Mouse (Mus musculus): ENCODE measurements around the gene Hnrnpdl.

Hnrnpdl gene

DNA sequence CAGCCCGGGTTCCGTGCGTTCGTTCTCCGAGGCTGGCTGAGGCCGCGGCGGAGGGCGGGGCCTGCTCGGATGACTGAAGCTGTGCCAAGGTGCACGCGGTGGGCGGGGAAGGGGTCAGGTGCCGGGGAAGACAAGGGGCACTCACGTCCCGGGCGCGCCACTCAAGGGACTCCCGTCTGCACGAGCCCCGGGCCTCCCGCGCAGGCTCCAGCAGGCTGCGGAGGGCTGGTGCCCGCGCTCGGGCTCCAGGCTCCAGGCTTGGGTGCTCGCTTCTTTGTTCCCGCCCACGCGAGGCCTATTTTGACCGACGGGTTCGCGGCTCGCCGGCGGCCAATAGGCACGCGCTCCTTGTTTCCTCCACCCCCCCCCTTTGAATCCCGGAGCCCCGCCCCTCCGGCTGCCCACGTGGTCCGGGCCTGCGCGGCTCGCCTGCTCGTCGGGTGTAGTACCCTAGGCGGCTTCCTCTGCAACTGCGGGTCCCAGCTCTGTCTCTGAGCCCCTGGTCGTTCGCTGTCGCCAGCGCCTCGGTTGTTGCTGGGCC is at the start of gene Hnrnpdl, which contains the start of gene Enoph1:
TSS of gene Hnrnpdl (minus strand) at position 63 of the 541 bp plus-strand sequence.
TSS of gene Enoph1 (plus strand) at position 384 of the 541 bp plus-strand sequence.
- DNase-seq (ENCODE audit: low read depth, low spot score) = peak; percentile 91

DNA sequence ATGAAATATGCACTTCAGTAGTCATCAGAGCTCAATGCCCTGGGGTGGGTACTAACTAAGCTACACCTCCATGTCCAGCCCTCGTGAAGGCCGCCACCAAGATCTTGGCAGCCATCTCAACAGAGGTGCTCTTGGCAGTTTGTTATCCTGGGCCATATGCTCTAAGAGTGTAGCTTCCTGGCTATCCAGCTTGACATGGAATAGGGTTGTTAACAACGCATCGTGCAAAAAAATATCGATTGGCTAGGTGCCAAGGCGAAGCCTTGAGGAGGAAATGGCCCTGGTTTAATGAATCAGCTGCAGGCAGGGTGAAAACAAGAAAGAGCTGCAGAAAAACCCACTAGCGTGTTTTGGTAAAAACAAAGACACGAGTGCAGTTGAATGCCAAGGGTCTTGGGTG is 45.6 kb upstream of the Hnrnpdl start:
- no peak for DNase-seq (ENCODE audit: low read depth, low spot score)

DNA sequence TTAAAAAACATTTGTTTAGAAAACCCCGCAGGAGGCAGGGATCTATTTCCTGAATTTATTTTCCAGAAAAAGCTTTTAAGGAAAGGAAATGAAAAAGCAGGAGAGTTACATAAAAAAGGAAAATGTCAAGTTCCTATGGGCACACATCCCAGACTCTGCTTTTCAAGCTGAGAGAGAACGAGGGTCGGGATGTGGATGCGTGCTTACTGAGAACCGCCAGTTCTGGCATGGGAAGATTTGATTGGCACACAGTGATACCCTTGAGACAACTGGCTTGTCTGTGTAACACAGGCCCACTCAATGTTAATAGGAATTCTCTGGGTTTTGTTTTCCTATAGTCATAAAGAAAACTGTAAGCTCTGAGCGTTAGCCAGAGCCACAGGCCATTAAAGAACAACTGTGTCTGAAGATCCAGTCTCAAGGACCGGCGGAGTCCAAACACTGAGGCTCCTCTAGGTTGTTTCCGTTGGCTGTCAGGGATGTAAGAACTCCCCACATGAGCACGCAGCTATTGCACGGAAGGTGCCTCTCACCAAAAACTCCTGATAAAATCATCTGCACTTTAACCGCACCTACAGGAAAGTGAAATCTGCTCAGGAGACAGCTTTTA is 44.6 kb upstream of the Hnrnpdl start:
- DNase-seq (ENCODE audit: low read depth, low spot score) = no peak

DNA sequence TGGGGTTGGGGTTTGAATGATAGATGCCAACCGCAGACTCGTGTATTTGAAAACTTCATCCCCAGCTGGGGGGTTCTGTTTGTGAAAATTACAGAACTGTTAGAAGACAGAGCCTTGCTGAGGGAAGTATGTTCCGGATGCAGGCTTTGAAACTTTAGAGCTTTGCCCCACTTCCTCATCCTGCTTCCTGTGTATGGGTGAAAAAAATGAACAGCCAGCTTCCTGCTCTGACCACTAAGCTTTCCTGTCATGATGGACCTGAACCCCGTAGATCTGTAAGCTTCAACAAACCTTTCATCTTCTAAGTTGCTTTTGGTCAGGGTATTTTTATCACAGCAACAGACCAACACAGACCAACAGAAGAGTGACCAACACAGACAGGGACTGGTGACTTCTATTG is 42.5 kb upstream of the Hnrnpdl start:
- no peak for DNase-seq (ENCODE audit: low read depth, low spot score)

GRCm38 (mm10) chr5:100079931-100080275 is 40.4 kb upstream of the Hnrnpdl start:
- DNase-seq (ENCODE audit: low read depth, low spot score) = no peak

GRCm38 (mm10) chr5:100079040-100079930 is 39.8 kb upstream of the Hnrnpdl start:
- no peak for DNase-seq (ENCODE audit: low read depth, low spot score)

GRCm38 (mm10) chr5:100074571-100074970 is 35.1 kb upstream of the Hnrnpdl start:
- DNase-seq (ENCODE audit: low read depth, low spot score) = no peak

DNA sequence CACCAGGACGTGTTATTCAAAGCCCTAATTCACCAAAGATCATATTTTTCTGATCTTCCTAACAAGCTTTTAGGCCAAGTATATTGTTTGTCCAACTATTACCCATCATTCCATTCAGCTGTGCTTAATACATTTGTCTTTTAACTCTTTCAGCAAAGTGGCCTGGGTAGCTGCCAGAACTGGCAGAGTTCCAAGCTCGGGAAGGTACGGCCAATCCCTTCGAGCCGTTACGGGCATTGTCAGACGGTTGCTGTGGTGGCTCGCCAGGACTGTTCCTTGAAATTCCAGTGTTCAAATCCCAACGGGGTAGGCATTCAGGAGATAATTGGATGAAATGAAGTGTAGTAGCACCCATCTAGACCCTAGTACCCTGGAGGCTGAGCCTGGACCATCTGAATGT is 33.1 kb upstream of the Hnrnpdl start:
- DNase-seq (ENCODE audit: low read depth, low spot score) = no peak

GRCm38 (mm10) chr5:100071541-100071940 is 32.1 kb upstream of the Hnrnpdl start:
- DNase-seq (ENCODE audit: low read depth, low spot score) = no peak

GRCm38 (mm10) chr5:100070255-100070654 is 30.8 kb upstream of the Hnrnpdl start:
- peak; percentile 76 for DNase-seq (ENCODE audit: low read depth, low spot score)

- DNase-seq (ENCODE audit: low read depth, low spot score) = no peak
Measured at GRCm38 (mm10) chr5:100069526-100069925, 30.1 kb upstream of the Hnrnpdl start.

DNA sequence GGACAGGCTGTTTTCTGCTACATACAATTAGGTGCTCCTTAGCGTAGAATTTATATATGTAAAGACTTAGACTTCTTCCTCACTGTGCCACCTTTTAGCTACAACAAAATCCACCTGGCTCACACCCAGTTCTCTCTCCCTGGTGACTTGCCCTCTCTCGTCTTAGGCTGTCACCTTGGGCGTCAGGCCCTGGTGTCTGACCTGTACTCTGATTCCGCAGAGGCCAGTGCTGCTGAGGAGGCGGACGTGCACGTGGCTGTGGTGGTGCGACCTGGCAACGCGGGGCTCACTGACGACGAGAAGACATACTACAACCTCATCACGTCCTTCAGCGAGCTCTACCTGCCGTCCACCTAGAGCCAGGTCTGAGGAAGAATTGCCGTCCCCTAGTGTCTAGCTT is 28.1 kb upstream of the Hnrnpdl start:
- no peak for DNase-seq (ENCODE audit: low read depth, low spot score)

GRCm38 (mm10) chr5:100060876-100061275 is 21.4 kb upstream of the Hnrnpdl start:
- DNase-seq (ENCODE audit: low read depth, low spot score) = no peak

- DNase-seq (ENCODE audit: low read depth, low spot score) = no peak
Measured at GRCm38 (mm10) chr5:100059326-100059725, 19.9 kb upstream of the Hnrnpdl start.

DNA sequence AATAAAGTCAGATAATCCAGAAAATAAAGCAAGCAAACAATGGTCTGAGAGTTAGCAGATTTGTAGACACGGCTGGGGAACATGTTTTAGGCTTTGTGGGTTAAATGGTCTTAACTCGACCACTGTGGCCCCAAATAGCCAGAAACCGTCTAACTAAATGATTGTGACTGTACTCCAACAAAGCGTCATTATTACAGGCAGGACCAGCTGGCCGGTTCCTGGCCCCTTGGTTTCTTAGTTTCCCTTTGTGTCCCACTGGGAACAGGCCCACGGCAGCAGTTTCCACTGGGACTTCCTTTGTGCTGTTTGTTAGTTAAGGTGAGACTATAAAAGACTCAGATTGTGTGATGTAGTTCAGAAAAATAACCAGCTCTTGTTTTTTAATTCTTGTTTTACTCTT is 19.3 kb upstream of the Hnrnpdl start:
- DNase-seq (ENCODE audit: low read depth, low spot score) = no peak

DNA sequence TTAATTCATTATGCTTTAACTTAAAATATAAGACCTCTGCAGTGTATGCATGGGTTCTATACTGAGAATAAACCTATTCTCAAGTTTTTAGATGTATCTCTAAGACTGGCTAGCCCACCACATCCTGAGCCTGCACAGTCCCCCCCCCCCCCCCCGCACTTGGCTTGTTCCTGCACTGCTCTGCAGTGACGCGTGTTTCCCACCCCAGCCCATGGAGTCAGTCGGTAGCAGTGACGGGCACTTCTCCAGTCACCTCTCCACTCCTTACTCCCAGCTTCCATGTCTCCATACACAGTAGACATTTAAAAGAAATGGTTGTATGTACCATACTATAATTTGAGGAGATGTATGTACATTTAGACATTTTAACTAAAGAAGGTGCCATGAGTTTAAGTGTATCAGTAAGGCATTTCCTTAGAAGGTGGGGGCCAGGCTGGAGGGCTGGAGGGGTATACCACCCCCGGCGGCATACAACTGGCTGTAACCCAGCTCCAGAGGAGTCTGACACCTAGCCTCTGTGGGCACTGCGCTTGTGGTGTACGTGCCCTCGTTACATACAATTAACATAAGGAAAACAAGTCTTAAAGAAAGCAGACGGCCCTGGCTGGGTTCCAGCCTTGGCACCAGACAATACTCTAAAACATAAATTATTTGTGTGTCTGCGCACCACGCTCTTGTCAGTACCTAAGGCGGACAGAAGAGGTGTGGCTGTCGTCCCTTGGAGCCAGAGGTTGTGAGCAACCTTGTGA is 18.2 kb upstream of the Hnrnpdl start:
- no peak for DNase-seq (ENCODE audit: low read depth, low spot score)

- no peak for DNase-seq (ENCODE audit: low read depth, low spot score)
Measured at GRCm38 (mm10) chr5:100055866-100056369, 16.5 kb upstream of the Hnrnpdl start.

GRCm38 (mm10) chr5:100054807-100055547 is 15.5 kb upstream of the Hnrnpdl start:
- no peak for DNase-seq (ENCODE audit: low read depth, low spot score)

- DNase-seq (ENCODE audit: low read depth, low spot score) = no peak
Measured at GRCm38 (mm10) chr5:100052728-100053127, 13.3 kb upstream of the Hnrnpdl start.

DNA sequence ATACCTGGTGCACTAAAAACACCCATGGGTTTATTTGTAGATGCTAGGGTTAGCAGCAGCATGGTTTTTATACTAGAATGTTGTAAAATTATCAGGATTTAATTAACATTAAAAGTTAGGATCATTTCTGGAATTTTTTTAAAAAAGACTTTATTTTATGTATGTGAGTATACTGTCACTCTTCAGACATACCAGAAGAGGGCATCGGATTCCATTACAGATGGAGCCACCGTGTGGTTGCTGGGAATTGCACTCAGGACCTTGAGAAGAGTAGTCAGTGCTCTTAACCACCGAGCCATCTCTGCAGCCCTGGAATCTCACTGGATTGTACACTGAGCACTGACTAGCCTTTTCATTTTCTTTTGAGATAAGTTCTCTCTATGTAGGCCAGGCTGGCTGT is 10.4 kb upstream of the Hnrnpdl start:
- DNase-seq (ENCODE audit: low read depth, low spot score) = no peak

DNA sequence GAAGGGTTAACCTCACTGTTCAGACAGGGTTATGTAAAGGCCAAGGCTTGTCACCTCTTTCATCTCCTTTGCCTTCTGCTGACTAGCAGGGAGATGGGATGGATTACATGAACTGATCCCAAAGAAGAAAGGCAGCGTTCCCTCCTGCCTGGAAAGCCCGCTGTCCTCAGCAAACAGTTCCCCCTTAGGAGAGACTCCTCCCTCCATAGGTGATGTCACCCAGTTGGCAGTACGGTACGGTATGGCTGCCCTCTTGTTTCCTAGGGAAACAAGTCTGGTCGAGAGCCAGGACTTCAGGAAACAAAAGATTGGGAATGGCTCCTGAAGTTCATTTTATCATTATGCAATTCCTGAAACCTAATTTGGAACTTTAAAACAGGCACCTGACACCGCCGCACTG is 8.4 kb upstream of the Hnrnpdl start:
- DNase-seq (ENCODE audit: low read depth, low spot score) = no peak
